Mouse (Mus musculus): ENCODE measurements around the gene Xpo6. TPM values are rescaled to one million over a fixed set of nuclear protein-coding genes. Genes with fewer than 3 reads are reported as not detected.

Xpo6 gene
- total RNA-seq, 2 experiments from 2014 or later, result 91.6 to 99.2 TPM

Other genes with a start within 250 kb of the Xpo6 start
- gene Gsg1l, start 118.1 kb downstream of the Xpo6 start, total RNA-seq (2021), result 10 to 100 TPM; 78.1 to 85.0 TPM
- gene Sbk1, start 72.1 kb upstream of the Xpo6 start, total RNA-seq (2021), result 10 to 100 TPM; 65.2 to 69.9 TPM
- 1 to 10 TPM in 1 of 2 experiments, under 1 TPM in 1; 0.57 to 1.5 TPM for gene Lat, start 169.1 kb upstream of the Xpo6 start, total RNA-seq (2021)
- gene Spns1, start 176.9 kb upstream of the Xpo6 start, total RNA-seq (2021), result 10 to 100 TPM; 81.5 to 85.5 TPM
- 1 to 10 TPM; 5.2 to 5.5 TPM for gene Nfatc2ip, start 196.2 kb upstream of the Xpo6 start, total RNA-seq (2021)
- gene Cd19, start 214.4 kb upstream of the Xpo6 start, total RNA-seq (2021), result not detected
- 10 to 100 TPM; 11.0 to 11.6 TPM for gene Rabep2, start 228.3 kb upstream of the Xpo6 start, total RNA-seq (2021)

All from left cerebral cortex, postnatal 36 days (tissue).